Mouse (Mus musculus) kidney, embryonic 16.5 days (tissue): Measurements from ENCODE around the gene Mapk3. TPM values are rescaled to one million over a fixed set of nuclear protein-coding genes. Genes with fewer than 3 reads are reported as not detected.
A peak's percentile ranks its signal among the peaks of the same experiment; 100 is the strongest.

Experiments used
- ATAC-seq: fragments of 200-750 bp; cut with Nextera tagmentation; 2 replicates; pipeline ENCODE4 v1.8.0; 2017; ENCODE audit warnings: moderate TSS enrichment; ENCODE audit not compliant: low FRiP score, low TSS enrichment
- H3K27ac ChIP-seq: fragments of 300-500 bp; sonication (generic); 2 replicates; pipeline ENCODE4 v1.5.1; 2014; ENCODE audit warnings: low read length
- H3K27me3 ChIP-seq: fragments of 300-500 bp; sonication (generic); 2 replicates; pipeline ENCODE4 v1.6.1; 2014; ENCODE audit warnings: low read length, control low read depth, mixed read lengths; ENCODE audit not compliant: insufficient read depth
- H3K36me3 ChIP-seq: fragments of 300-500 bp; sonication (generic); 2 replicates; pipeline ENCODE4 v1.6.1; 2014; ENCODE audit warnings: low read length, control low read depth, mixed read lengths; ENCODE audit not compliant: insufficient read depth
- H3K4me1 ChIP-seq: fragments of 300-500 bp; sonication (generic); 2 replicates; pipeline ENCODE4 v1.6.1; 2014; ENCODE audit warnings: low read length, control low read depth, mixed read lengths; ENCODE audit not compliant: insufficient read depth
- H3K4me2 ChIP-seq: fragments of 300-500 bp; sonication (generic); replicated peaks from 2 replicates; pipeline ENCODE4 v1.6.1; 2014; ENCODE audit warnings: low read depth, low read length
- H3K4me3 ChIP-seq: fragments of 300-500 bp; sonication (generic); 2 replicates; pipeline ENCODE4 v1.5.1; 2014; ENCODE audit warnings: mild to moderate bottlenecking, low read length
- H3K9ac ChIP-seq: fragments of 300-500 bp; sonication (generic); replicated peaks from 2 replicates; pipeline ENCODE4 v1.6.1; 2014; ENCODE audit warnings: low read length
- H3K9me3 ChIP-seq: fragments of 300-500 bp; sonication (generic); 2 replicates; pipeline ENCODE4 v1.6.1; 2016; ENCODE audit warnings: low read length, control low read depth
- WGBS: fragments of 180-500 bp; shearing (Covaris S2); extraction: QIAGEN DNeasy Blood & Tissue Kit; methylation state at CpG from one replicate; pipeline ENCODE4 v1.1.7; 2014; 5-methylcytosine and 5-hydroxymethylcytosine counted together
- polyA plus RNA-seq: library from polyadenylated mRNA; unstranded; fragments of >200 nt; fragmentation: Nextera tagmentation; extraction: Ambion mirVana; gene quantifications from 2 replicates; pipeline ENCODE4 v1.2.1, GENCODE M21; 2015

The Mapk3 gene
- polyA plus RNA-seq, 1 experiment from 2014 or later: 79.5 TPM

- H3K4me1 ChIP-seq: peaks cover 36% of the 10 kb centered on the region
- H3K27ac ChIP-seq: peak overlapping the region; percentile 97
- under 1% methylated on average over 36 of the region's 38 CpGs for WGBS
- H3K9me3 ChIP-seq: no peaks in the 10 kb centered on the region
- peak overlapping the region; percentile 81 for H3K4me2 ChIP-seq
- H3K4me3 ChIP-seq: peak overlapping the region; percentile 89
- H3K36me3 ChIP-seq: peaks cover 27% of the 10 kb centered on the region
- H3K9ac ChIP-seq: peak overlapping the region; percentile 77
- ATAC-seq: peak; percentile 90
- no peaks in the 10 kb centered on the region for H3K27me3 ChIP-seq
Measured at GRCm38 (mm10) chr7:126799468-126800268, 40.3 kb downstream of the Mapk3 start.

- Histone ChIP-seq H3K4me1 (peaks cover 33% of the 10 kb centered on the region), H3K9me3 (no peaks in the 10 kb centered on the region), H3K4me3 (peak overlapping the region; percentile 89), H3K36me3 (peaks cover 19% of the 10 kb centered on the region), H3K27ac (peak overlapping the region; percentile 97), H3K27me3 (no peaks in the 10 kb centered on the region), H3K4me2 (peak overlapping the region; percentile 81), H3K9ac (peak overlapping the region; percentile 77)
- WGBS: 42% methylated on average over 5 of the region's 5 CpGs
- no peak for ATAC-seq
Measured at GRCm38 (mm10) chr7:126800269-126801056, 41.1 kb downstream of the Mapk3 start.

DNA sequence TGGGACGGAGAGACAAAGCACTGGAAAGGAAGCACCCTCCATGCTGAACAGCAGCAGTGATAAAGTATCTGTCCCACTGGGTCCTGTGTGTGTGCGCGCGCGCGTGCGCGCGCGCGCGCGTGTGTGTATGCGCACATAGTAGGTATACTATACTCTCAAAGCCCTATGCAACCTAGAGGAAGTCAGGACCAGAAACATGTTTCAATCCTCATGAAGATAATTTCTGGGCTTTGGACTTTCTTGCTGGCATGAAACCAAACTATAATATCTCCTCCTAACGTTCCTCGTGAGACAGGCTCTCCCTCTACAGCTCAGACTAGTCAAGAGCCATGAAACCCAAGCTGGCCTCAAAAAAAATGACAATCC is 41.6 kb downstream of the Mapk3 start:
- Histone ChIP-seq H3K9ac (peak overlapping the region; percentile 77; the same call in 1 of the 2 replicates), H3K4me3 (no peak overlapping the region), H3K4me1 (peaks cover 33% of the 10 kb centered on the region), H3K36me3 (peaks cover 13% of the 10 kb centered on the region), H3K27ac (no peak overlapping the region), H3K4me2 (no peak overlapping the region), H3K27me3 (no peaks in the 10 kb centered on the region), H3K9me3 (no peaks in the 10 kb centered on the region)
- no peak for ATAC-seq
- 92% methylated on average over 16 of the region's 16 CpGs for whole genome bisulfite sequencing

DNA sequence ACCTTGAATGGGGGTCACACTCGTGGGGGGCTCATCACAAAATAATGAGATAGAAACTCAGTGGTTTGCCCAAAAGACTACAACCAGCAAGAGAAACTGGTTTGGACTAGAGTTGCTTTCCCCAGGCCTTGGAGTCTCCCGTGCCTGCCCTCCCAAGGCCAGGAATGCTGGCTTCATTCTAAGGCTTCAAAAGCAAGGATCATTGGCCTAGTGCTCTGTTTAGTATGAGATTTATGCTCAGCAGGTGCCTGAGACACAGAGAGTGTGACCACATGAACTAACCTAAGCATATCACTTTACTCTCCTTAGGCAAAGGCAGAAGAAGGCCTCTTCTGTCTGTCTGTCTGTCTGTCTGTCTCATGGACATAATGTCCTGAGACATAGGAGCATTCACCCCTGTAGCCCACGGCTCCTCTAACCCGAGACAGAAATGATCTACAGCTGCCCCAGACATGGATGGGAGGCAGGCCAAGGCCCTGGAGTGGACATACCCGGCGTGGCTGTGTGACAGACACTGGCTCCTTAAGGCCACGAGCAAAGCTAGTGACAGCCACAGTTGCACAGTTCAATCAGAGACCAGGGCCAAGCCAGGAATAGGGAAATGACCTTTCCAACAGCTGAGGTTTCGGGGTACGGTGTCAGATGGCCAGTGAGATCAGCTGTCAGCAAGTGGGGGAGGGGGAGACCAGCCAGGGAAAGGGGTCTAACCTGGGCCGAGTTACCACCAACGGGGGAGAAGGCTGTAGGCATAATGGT is 42.9 kb downstream of the Mapk3 start:
- no peak overlapping the region for H3K27ac ChIP-seq
- no peak for ATAC-seq
- H3K9me3 ChIP-seq: no peaks in the 10 kb centered on the region
- 63% methylated on average over 11 of the region's 11 CpGs for WGBS
- no peak overlapping the region for H3K9ac ChIP-seq
- no peak overlapping the region for H3K4me2 ChIP-seq
- H3K4me3 ChIP-seq: no peak overlapping the region
- H3K36me3 ChIP-seq: peaks cover under 1% of the 10 kb centered on the region; the same call in 1 of the 2 replicates
- H3K4me1 ChIP-seq: peaks cover 24% of the 10 kb centered on the region
- no peaks in the 10 kb centered on the region for H3K27me3 ChIP-seq

GRCm38 (mm10) chr7:126803181-126803580 is 43.8 kb downstream of the Mapk3 start:
- Histone ChIP-seq H3K9ac (no peak overlapping the region), H3K9me3 (no peaks in the 10 kb centered on the region), H3K27ac (no peak overlapping the region), H3K4me1 (peaks cover 27% of the 10 kb centered on the region), H3K4me2 (no peak overlapping the region), H3K4me3 (no peak overlapping the region), H3K27me3 (no peaks in the 10 kb centered on the region), H3K36me3 (no peaks in the 10 kb centered on the region)
- 88% methylated on average over 6 of the region's 6 CpGs for WGBS
- no peak for ATAC-seq

- Histone ChIP-seq H3K4me1 (peaks cover 32% of the 10 kb centered on the region), H3K4me3 (no peak overlapping the region), H3K27ac (no peak overlapping the region), H3K9ac (no peak overlapping the region), H3K36me3 (no peaks in the 10 kb centered on the region), H3K9me3 (no peaks in the 10 kb centered on the region), H3K27me3 (no peaks in the 10 kb centered on the region), H3K4me2 (no peak overlapping the region)
- ATAC-seq: no peak
Measured at GRCm38 (mm10) chr7:126803751-126804150, 44.4 kb downstream of the Mapk3 start.

- Histone ChIP-seq H3K27ac (no peak overlapping the region), H3K4me1 (peaks cover 21% of the 10 kb centered on the region), H3K9me3 (no peaks in the 10 kb centered on the region), H3K27me3 (no peaks in the 10 kb centered on the region), H3K4me2 (no peak overlapping the region), H3K9ac (no peak overlapping the region), H3K4me3 (no peak overlapping the region), H3K36me3 (no peaks in the 10 kb centered on the region)
- 64% methylated on average over 6 of the region's 6 CpGs for WGBS
- no peak for ATAC-seq
Measured at GRCm38 (mm10) chr7:126806956-126807355, 47.6 kb downstream of the Mapk3 start.

GRCm38 (mm10) chr7:126807405-126807804 is 48.0 kb downstream of the Mapk3 start:
- H3K27ac ChIP-seq: peak overlapping the region; percentile 6; the same call in 1 of the 2 replicates
- H3K4me2 ChIP-seq: peak overlapping the region; percentile 86; the same call in 1 of the 2 replicates
- no peaks in the 10 kb centered on the region for H3K36me3 ChIP-seq
- no peaks in the 10 kb centered on the region for H3K9me3 ChIP-seq
- no peak for ATAC-seq
- H3K27me3 ChIP-seq: no peaks in the 10 kb centered on the region
- peak overlapping the region; percentile 78; the same call in 1 of the 2 replicates for H3K9ac ChIP-seq
- WGBS: 67% methylated on average over 4 of the region's 4 CpGs
- no peak overlapping the region; the same call in 1 of the 2 replicates for H3K4me3 ChIP-seq
- peaks cover 21% of the 10 kb centered on the region for H3K4me1 ChIP-seq

GRCm38 (mm10) chr7:126808703-126809455 is 49.5 kb downstream of the Mapk3 start:
- peak overlapping the region; percentile 72 for H3K27ac ChIP-seq
- peak overlapping the region; percentile 64 for H3K4me3 ChIP-seq
- peak overlapping the region; percentile 86 for H3K4me2 ChIP-seq
- under 1% methylated on average over 42 of the region's 43 CpGs for WGBS
- no peaks in the 10 kb centered on the region for H3K36me3 ChIP-seq
- H3K9me3 ChIP-seq: no peaks in the 10 kb centered on the region
- ATAC-seq: peak; percentile 97
- H3K4me1 ChIP-seq: peaks cover 21% of the 10 kb centered on the region
- H3K27me3 ChIP-seq: no peaks in the 10 kb centered on the region
- peak overlapping the region; percentile 78 for H3K9ac ChIP-seq
